Mouse (Mus musculus) erythroblast, embryonic 14.5 days (primary cell): ENCODE measurements around the gene Pds5a. TPM values are rescaled to one million over a fixed set of nuclear protein-coding genes. Genes with fewer than 3 reads are reported as not detected.
A peak's percentile ranks its signal among the peaks of the same experiment; 100 is the strongest.
"Not testable (repeated sequence)": the region's sequence is repeated elsewhere in the genome, so short reads cannot be mapped to it uniquely, and the experiment has no call there.

ENCODE experiments used
- H3K27me3 ChIP-seq: 2 replicates; pipeline ENCODE4 v1.6.1; 2012; ENCODE audit warnings: inconsistent platforms; ENCODE audit not compliant: control insufficient read depth
- H3K36me3 ChIP-seq: 2 replicates; pipeline ENCODE4 v1.6.1; 2012; ENCODE audit warnings: mild to moderate bottlenecking, inconsistent platforms; ENCODE audit not compliant: control insufficient read depth
- H3K4me1 ChIP-seq: 2 replicates; pipeline ENCODE4 v1.6.1; 2012; ENCODE audit warnings: inconsistent platforms; ENCODE audit not compliant: control insufficient read depth
- H3K4me3 ChIP-seq: replicated peaks from 2 replicates; pipeline ENCODE3; 2012; ENCODE audit warnings: moderate library complexity, mild to moderate bottlenecking, inconsistent platforms
- H3K9me3 ChIP-seq: 2 replicates; pipeline ENCODE4 v1.6.1; 2012; ENCODE audit warnings: low read length, inconsistent platforms, mixed read lengths; ENCODE audit not compliant: control insufficient read depth
- GATA1 ChIP-seq: IDR thresholded peaks from 2 replicates; pipeline ENCODE4 v1.6.1; 2012; ENCODE audit warnings: low read length, inconsistent platforms, mixed read lengths
- TAL1 ChIP-seq: IDR thresholded peaks from 3 replicates; pipeline ENCODE4 v1.6.1; 2012; ENCODE audit warnings: low read length, inconsistent platforms, mixed read lengths
- polyA plus RNA-seq: library from polyadenylated mRNA; stranded (reverse); fragments of >175 nt; gene quantifications from 2 replicates; pipeline ENCODE4 v1.2.3, GENCODE M21; 2012

The Pds5a gene
- 0.31 and 0.54 TPM in 2 replicates for polyA plus RNA-seq

DNA sequence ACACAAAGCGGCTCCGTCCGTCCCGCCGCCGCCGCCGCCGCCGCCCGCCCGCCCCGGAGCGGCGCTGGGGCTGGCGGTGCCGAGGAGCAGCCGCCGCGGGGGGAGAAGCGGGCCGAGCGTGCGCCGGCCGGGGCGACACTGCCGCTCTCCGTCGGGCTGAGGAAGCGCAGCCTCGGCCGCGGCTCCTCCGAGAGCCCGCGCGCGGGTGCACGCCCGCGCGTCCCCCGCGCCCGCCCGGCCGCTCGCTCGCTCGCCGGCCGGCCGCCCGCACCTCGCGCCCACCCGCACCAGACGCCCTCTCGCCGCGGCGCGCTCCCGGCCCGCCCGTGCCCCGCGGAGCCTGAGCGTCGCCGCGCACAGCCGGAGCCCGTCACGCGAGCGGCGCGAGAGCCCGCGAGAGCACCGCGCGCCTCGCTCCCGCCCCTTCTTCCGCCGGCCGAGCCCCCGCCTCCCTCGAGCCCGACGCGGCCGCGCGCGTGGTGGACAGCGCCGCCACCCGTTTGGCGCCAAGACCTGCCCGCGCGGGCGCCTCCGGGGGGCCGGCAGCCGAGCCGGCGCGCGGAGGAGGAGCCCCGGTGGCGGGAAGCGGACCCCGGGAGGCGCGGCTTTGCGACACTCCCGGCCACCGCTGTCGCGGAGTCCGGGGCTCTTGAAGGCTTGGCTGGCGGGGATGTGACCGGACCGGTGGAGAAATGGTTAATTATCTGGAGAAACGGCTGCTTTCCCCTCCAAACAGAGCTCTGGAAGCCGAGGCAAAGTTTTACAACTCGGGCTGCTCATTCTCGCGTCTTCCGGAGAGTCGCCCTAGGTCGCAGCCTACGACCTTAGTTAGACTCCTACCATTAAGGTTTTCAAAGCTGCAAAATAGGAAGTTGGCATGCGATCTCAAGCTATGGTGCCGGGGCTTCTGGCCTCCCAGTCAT is at the start of gene Pds5a:
Gene Pds5a, minus strand, starts transcription at position 438 of the 923 bp plus-strand sequence.
- no peak for TF ChIP-seq TAL1
- no peak for TF ChIP-seq GATA1
- Histone ChIP-seq H3K27me3 (0 out of 2 replicates have a peak, but pooled peaks cover under 1% of the 10 kb centered on the region), H3K4me1 (peaks cover 47% of the 10 kb centered on the region), H3K4me3 (peak within 1 kb of the TSS; percentile 96), H3K9me3 (no peaks in the 10 kb centered on the region), H3K36me3 (peaks cover 32% of the 10 kb centered on the region)

DNA sequence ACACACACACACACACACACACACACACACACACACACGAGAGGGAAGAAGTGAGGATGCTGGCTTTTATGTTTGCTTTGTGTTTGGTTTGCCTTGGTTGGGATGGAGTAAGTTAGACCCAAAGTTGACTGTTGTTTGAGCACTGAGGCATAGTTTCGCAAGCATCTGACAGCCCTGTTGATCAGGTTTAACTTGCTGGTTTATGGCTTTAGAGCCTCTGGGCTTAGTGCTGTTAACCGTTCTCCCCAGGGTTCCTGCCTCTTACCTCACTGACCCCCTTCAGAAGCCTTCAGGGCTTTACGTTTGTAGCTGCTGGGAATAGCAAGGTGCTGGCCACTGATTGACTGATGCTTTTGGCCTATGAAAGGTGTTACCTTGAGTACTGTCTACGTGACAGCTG is 48.8 kb upstream of the Pds5a start:
- Histone ChIP-seq H3K4me1 (peaks cover 10% of the 10 kb centered on the region), H3K27me3 (no peaks in the 10 kb centered on the region)
- TF ChIP-seq TAL1: no peak
- no peak for TF ChIP-seq GATA1

DNA sequence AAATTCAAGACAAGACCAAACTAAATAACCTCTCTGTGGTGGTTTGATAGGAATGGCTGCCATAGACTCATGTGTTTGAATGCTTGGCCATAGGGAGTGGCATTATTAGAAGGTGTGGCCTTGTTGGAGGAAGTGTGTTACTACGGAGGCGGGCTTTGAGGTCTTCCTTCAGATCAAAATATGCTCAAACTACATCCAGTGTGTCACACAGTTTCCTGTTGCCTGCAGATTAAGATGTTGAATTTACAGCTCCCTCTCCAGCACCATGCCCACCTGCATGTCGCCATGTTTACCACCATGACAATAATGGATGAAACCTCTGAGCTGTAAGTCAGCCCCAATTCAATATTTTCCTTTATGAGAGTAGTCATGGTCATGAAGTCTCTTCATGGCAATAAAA is 41.3 kb upstream of the Pds5a start:
- H3K36me3 ChIP-seq: no peaks in the 10 kb centered on the region
- TF ChIP-seq GATA1 (no peak), TAL1 (no peak)
- H3K27me3 ChIP-seq: no peaks in the 10 kb centered on the region
- no peaks in the 10 kb centered on the region for H3K9me3 ChIP-seq
- peaks cover 20% of the 10 kb centered on the region for H3K4me1 ChIP-seq
- H3K4me3 ChIP-seq: no peak overlapping the region

More for the DNA sequence above, 48.8 kb upstream of the Pds5a start:
- Histone ChIP-seq H3K9me3 (no peaks in the 10 kb centered on the region), H3K36me3 (no peaks in the 10 kb centered on the region), H3K4me3 (no peak overlapping the region)

DNA sequence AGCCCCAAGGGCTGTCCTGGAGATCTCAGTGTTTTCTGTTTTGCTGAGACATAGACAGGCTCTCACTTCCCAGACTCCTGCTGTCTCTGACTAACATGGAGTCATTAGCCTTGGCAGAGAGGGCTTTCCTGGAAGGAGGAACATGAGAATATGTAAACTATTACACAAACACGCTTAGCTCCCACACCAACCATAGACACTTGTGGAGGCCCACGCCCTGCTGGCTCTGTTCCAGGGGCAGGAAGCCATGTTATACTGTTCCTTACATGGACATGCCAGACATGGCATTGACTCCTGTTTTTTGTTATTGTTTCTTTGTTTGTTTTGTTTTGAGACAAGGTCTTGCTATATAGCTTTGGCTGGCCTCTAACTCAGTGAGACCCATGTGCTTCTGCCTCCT is 37.5 kb upstream of the Pds5a start:
- H3K9me3 ChIP-seq: no peaks in the 10 kb centered on the region
- no peaks in the 10 kb centered on the region for H3K27me3 ChIP-seq
- H3K4me1 ChIP-seq: peaks cover 47% of the 10 kb centered on the region
- no peak for TF ChIP-seq GATA1
- TF ChIP-seq TAL1: no peak
- H3K4me3 ChIP-seq: no peak overlapping the region
- peaks cover 4% of the 10 kb centered on the region for H3K36me3 ChIP-seq

DNA sequence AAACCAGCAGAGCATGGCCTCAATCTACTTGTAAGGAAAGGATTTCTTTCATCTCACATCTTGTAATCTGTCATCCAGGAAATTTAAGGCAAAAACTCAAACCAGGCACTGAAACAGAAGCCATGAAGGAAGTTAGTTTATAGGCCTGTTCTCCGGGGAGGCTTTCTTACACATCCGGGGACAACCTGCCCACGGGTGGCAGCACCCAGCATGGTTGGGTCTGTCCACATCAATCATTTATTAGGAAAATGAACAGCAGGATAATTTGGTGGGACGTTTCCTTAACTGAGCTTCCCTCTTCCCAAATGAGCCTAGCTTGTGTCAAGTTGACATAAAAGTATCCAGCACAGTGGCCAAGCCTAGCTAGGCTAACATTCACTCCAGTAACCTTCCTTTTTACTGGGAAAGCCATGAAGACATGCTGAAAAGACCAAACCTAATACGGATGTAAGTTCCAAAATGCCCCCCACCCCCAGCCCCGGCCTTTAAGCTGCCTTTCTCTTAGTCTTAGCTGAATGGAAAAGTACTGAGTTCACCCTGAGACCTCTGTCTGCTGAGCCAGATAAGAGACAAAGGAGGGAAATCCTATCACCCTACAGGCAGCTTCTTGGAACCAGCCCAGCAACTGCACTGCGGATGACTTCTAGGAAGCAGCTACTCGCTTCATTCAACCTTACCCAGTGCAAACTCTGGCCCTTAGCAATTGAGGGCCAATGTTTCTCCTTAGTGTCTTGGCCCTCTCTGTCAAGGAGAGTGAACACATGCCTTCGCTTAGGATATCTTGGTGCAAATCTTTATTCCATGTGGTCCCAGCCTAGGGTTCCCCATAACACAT is 33.3 kb upstream of the Pds5a start:
- peak; percentile 79 for TF ChIP-seq GATA1
- peak; percentile 77 for TF ChIP-seq TAL1
- Histone ChIP-seq H3K4me3 (peak overlapping the region; percentile 43), H3K36me3 (peaks cover 4% of the 10 kb centered on the region), H3K9me3 (no peaks in the 10 kb centered on the region), H3K4me1 (peaks cover 67% of the 10 kb centered on the region), H3K27me3 (no peaks in the 10 kb centered on the region)

DNA sequence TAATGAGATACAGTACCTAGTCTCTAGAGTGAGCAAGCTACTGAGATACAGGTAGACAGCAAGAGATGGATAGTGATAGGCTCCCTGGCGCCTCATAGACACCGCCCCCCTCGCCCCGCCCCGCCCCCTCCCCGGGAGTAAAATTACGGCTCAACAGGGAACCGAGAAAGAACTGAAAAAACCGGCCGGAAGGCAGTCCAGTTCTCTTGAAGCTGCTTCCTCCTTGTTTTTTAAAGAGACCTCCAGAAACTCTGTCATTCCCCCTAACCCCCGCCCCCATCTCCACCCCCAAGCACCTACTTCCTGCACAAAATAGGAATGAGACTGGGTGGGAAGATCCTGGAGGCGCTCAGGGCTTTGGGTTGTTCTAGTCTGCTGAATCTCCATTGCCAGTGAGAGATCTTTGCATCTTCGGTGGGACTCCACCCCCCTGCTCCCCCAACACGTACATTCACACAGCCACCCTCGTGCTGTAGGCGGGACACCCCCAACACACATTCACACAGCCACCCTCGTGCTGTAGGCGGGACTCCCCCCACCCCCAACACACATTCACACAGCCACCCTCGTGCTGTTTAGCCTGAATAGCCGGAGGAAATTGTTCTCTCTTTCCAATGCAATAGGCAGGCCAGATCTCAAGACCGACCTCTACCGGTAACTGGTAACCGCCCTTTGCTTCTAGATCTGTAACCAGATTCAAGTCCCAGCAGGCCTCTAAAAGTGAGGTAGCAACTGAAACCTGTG is 26.4 kb upstream of the Pds5a start:
- TF ChIP-seq TAL1: no peak
- no peak for TF ChIP-seq GATA1
- no peaks in the 10 kb centered on the region for H3K9me3 ChIP-seq
- peaks cover 59% of the 10 kb centered on the region for H3K4me1 ChIP-seq
- H3K4me3 ChIP-seq: peak overlapping the region; percentile 69
- H3K27me3 ChIP-seq: no peaks in the 10 kb centered on the region
- no peaks in the 10 kb centered on the region for H3K36me3 ChIP-seq

DNA sequence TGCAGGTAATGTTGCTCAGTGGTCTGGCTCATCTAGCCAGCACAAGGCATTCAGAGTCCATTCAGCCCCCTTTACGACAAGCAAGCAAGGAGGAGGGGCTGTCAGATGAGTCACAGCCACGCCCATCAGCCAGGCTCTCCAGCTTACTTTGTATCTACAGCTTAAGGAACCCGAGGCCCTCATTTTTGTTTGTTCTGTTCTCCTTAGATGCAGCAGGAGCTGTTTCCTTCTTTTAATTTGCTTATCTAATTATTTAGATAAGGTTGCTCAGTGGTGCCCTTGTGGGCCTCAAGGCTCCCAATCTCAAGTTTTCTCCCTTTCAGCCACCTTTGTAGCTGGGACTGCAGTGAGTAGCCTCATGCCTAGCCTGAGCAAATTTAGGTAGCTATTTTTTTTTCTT is 20.3 kb upstream of the Pds5a start:
- H3K27me3 ChIP-seq: no peaks in the 10 kb centered on the region
- H3K4me3 ChIP-seq: no peak overlapping the region
- no peak for TF ChIP-seq GATA1
- no peak for TF ChIP-seq TAL1
- no peaks in the 10 kb centered on the region for H3K36me3 ChIP-seq
- H3K9me3 ChIP-seq: no peaks in the 10 kb centered on the region
- H3K4me1 ChIP-seq: peaks cover 29% of the 10 kb centered on the region

DNA sequence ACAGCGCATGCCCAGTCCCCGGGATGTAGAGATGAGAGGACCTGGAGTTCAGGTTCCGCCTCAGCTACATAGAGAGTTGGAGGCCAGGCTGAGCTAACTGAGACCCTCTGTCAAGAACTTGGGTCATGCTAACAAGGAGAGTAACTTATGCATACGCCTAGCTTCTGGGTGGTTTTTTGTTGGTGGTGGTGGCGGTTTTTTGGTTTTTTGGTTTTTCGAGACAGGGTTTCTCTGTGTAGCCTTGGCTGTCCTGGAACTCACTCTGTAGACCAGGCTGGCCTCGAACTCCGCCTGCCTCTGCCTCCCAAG is 19.8 kb upstream of the Pds5a start:
- H3K36me3 ChIP-seq, H3K4me3 ChIP-seq: not testable (repeated sequence)

More for the DNA sequence above, 19.8 kb upstream of the Pds5a start:
- H3K9me3 ChIP-seq, H3K27me3 ChIP-seq: not testable (repeated sequence)
- H3K4me1 ChIP-seq: peaks cover 28% of the 10 kb centered on the region
